Mouse (Mus musculus) forebrain, embryonic 15.5 days (tissue): ENCODE results near the gene Zfp935. TPM values are rescaled to one million over a fixed set of nuclear protein-coding genes. Genes with fewer than 3 reads are reported as not detected.
A peak's percentile ranks its signal among the peaks of the same experiment; 100 is the strongest.
"Not testable (repeated sequence)": the region's sequence is repeated elsewhere in the genome, so short reads cannot be mapped to it uniquely, and the experiment has no call there.

ENCODE experiments used
- ATAC-seq: fragments of 200-750 bp; cut with Nextera tagmentation; replicated peaks from 2 replicates; pipeline ENCODE4 v1.8.0; 2017; ENCODE audit warnings: mild to moderate bottlenecking, moderate TSS enrichment, moderate library complexity
- H3K27ac ChIP-seq: fragments of 300-500 bp; sonication (generic); replicated peaks from 2 replicates; pipeline ENCODE4 v1.5.1; 2015; ENCODE audit warnings: mild to moderate bottlenecking, inconsistent platforms
- H3K27me3 ChIP-seq: fragments of 300-500 bp; sonication (generic); 2 replicates; pipeline ENCODE4 v1.6.1; 2015; ENCODE audit warnings: inconsistent platforms
- H3K36me3 ChIP-seq: fragments of 300-500 bp; sonication (generic); 2 replicates; pipeline ENCODE4 v1.6.1; 2015; ENCODE audit warnings: mild to moderate bottlenecking, inconsistent platforms
- H3K4me1 ChIP-seq: fragments of 300-500 bp; sonication (generic); 2 replicates; pipeline ENCODE4 v1.6.1; 2015; ENCODE audit warnings: inconsistent platforms
- H3K4me2 ChIP-seq: fragments of 300-500 bp; sonication (generic); replicated peaks from 2 replicates; pipeline ENCODE4 v1.6.1; 2015; ENCODE audit warnings: mild to moderate bottlenecking, inconsistent platforms
- H3K4me3 ChIP-seq: fragments of 300-500 bp; sonication (generic); 2 replicates; pipeline ENCODE4 v1.5.1; 2015; ENCODE audit warnings: mild to moderate bottlenecking, inconsistent platforms
- H3K9ac ChIP-seq: fragments of 300-500 bp; sonication (generic); replicated peaks from 2 replicates; pipeline ENCODE4 v1.6.1; 2015; ENCODE audit warnings: mild to moderate bottlenecking, inconsistent platforms
- H3K9me3 ChIP-seq: fragments of 300-500 bp; sonication (generic); 2 replicates; pipeline ENCODE4 v1.6.1; 2016; ENCODE audit warnings: inconsistent platforms
- WGBS: fragments of 180-500 bp; shearing (Covaris S2); methylation state at CpG from one replicate; pipeline ENCODE4 v1.1.7; 2015; ENCODE audit warnings: mixed read lengths; 5-methylcytosine and 5-hydroxymethylcytosine counted together
- microRNA-seq: library from miRNA; unstranded; fragments of <30 nt; microRNA quantifications from one replicate; pipeline ENCODE4, GENCODE M21; 2016
- polyA plus RNA-seq: library from polyadenylated mRNA; unstranded; fragments of >200 nt; fragmentation: Nextera tagmentation; extraction: Ambion mirVana; gene quantifications from 2 replicates; pipeline ENCODE4 v1.2.1, GENCODE M21; 2015

The Zfp935 gene
- polyA plus RNA-seq = not detected in 2 replicates

GRCm38 (mm10) chr13:62558189-62559110 lies at the start of gene Zfp935:
Gene Zfp935, minus strand, starts transcription at chr13:62558511.
- H3K4me1 ChIP-seq, H3K36me3 ChIP-seq, H3K9me3 ChIP-seq, H3K27me3 ChIP-seq: not testable (repeated sequence)
- Histone ChIP-seq H3K27ac (0 out of 2 replicates have a peak within 1 kb of the TSS, but pooled peaks have one; percentile 37), H3K4me3 (peak within 1 kb of the TSS; percentile 50), H3K4me2 (peak within 1 kb of the TSS; percentile 44), H3K9ac (peak within 1 kb of the TSS; percentile 55)
- ATAC-seq = peak; percentile 63
- WGBS = 6% methylated on average over 27 of the region's 27 CpGs

- not testable (repeated sequence) for H3K27ac ChIP-seq, H3K9ac ChIP-seq, H3K4me3 ChIP-seq, H3K36me3 ChIP-seq, H3K27me3 ChIP-seq, H3K4me1 ChIP-seq, H3K4me2 ChIP-seq, ATAC-seq, H3K9me3 ChIP-seq
- 86% methylated on average over 5 of the region's 6 CpGs for WGBS
Measured at GRCm38 (mm10) chr13:62571099-62571498, 12.8 kb upstream of the Zfp935 start, which contains the start of gene Zfp934. Gene Zfp934, minus strand, starts transcription at chr13:62571199.

- WGBS = 14% methylated on average over 1 of the region's 1 CpGs
- H3K36me3 ChIP-seq, H3K9me3 ChIP-seq, H3K4me3 ChIP-seq, H3K9ac ChIP-seq, H3K27ac ChIP-seq, H3K4me2 ChIP-seq, H3K27me3 ChIP-seq, H3K4me1 ChIP-seq, ATAC-seq: not testable (repeated sequence)
Measured at GRCm38 (mm10) chr13:62561696-62562095, 3.4 kb upstream of the Zfp935 start.

- not testable (repeated sequence) for H3K4me2 ChIP-seq, H3K27me3 ChIP-seq, H3K9ac ChIP-seq, H3K27ac ChIP-seq, H3K9me3 ChIP-seq, H3K4me3 ChIP-seq, H3K36me3 ChIP-seq, ATAC-seq, H3K4me1 ChIP-seq
Measured at GRCm38 (mm10) chr13:62530129-62530528, 28.2 kb downstream of the Zfp935 start.

- not testable (repeated sequence) for H3K27me3 ChIP-seq, H3K36me3 ChIP-seq, H3K4me3 ChIP-seq, H3K9ac ChIP-seq, H3K9me3 ChIP-seq, ATAC-seq, H3K4me2 ChIP-seq, H3K27ac ChIP-seq, H3K4me1 ChIP-seq
- WGBS = 95% methylated on average over 1 of the region's 1 CpGs
Measured at GRCm38 (mm10) chr13:62510641-62511420, 47.5 kb downstream of the Zfp935 start.

GRCm38 (mm10) chr13:62472661-62473060 lies 85.7 kb downstream of the Zfp935 start:
- ATAC-seq, H3K9me3 ChIP-seq, H3K4me1 ChIP-seq, H3K36me3 ChIP-seq, H3K4me3 ChIP-seq, H3K4me2 ChIP-seq, H3K27me3 ChIP-seq, H3K27ac ChIP-seq, H3K9ac ChIP-seq: not testable (repeated sequence)
- 95% methylated on average over 8 of the region's 8 CpGs for WGBS

GRCm38 (mm10) chr13:62469947-62470346 lies 88.4 kb downstream of the Zfp935 start:
- not testable (repeated sequence) for H3K36me3 ChIP-seq, H3K27me3 ChIP-seq, H3K9ac ChIP-seq, H3K4me2 ChIP-seq, H3K27ac ChIP-seq, H3K9me3 ChIP-seq, H3K4me1 ChIP-seq, H3K4me3 ChIP-seq, ATAC-seq

GRCm38 (mm10) chr13:62466424-62467334 lies 91.6 kb downstream of the Zfp935 start, which contains the start of gene Gm49359:
Gene Gm49359, minus strand, starts transcription at chr13:62466832.
- not testable (repeated sequence) for H3K9me3 ChIP-seq, H3K27me3 ChIP-seq, H3K4me1 ChIP-seq
- peak within 1 kb of the TSS; percentile 38 for H3K4me2 ChIP-seq
- H3K9ac ChIP-seq = peak within 1 kb of the TSS; percentile 78
- peak; percentile 100 for ATAC-seq
- 2% methylated on average over 28 of the region's 28 CpGs for WGBS
- H3K27ac ChIP-seq = peak within 1 kb of the TSS; percentile 81
- peaks cover 13% of the 10 kb centered on the region for H3K36me3 ChIP-seq
- peak within 1 kb of the TSS; percentile 65 for H3K4me3 ChIP-seq

Small RNA genes within 50 kb of the gene (microRNA-seq; reads per million reads assigned to microRNA genes)
- not detected for gene Gm22256

Other genes starting within 250 kb of the Zfp935 start
- gene Gm3604, start 175.3 kb downstream of the Zfp935 start, polyA plus RNA-seq = 2.1 and 2.4 TPM in 2 replicates
- gene Gm49359, start 91.7 kb downstream of the Zfp935 start, polyA plus RNA-seq = 16.3 and 18.1 TPM in 2 replicates
- gene Zfp934, start 12.7 kb upstream of the Zfp935 start, polyA plus RNA-seq = 14.3 and 14.7 TPM in 2 replicates
- 9.8 and 12.4 TPM in 2 replicates for gene 6720489N17Rik, start 65.7 kb upstream of the Zfp935 start, polyA plus RNA-seq
- gene Platr25, start 202.2 kb upstream of the Zfp935 start, polyA plus RNA-seq = 35.0 and 39.7 TPM in 2 replicates
- gene Gm5141, start 227.3 kb upstream of the Zfp935 start, polyA plus RNA-seq = 12.8 and 13.0 TPM in 2 replicates